Comparison of ENCODE assay signal across 7 mouse cellular contexts in genomic region chr11:22287513-22287900, GRCm38 (mm10). TPM values are rescaled to one million over a fixed set of nuclear protein-coding genes. Genes with fewer than 3 reads are reported as not detected.
A peak's percentile ranks its signal among the peaks of the same experiment; 100 is the strongest.
DNase-seq lines count a peak whose midpoint lies in the region; ATAC-seq and TF ChIP-seq lines count a peak whose summit lies in the region.

No protein-coding gene starts in this region.

- intact Hi-C loops in left cerebral cortex, postnatal 36 days (cut with DNase I): loop anchor here (2.0 to 10.0 kb wide), 4 partner anchors 60 to 687 kb away; partner anchors contain the start of genes Tmem17 and Zrsr1

- TF ChIP-seq CTCF in lung, postnatal 0 days (IDR thresholded peaks at IDR 0.05): no peak

- no peaks in the 10 kb centered on the region for H3K9me3 ChIP-seq in lung, postnatal 0 days (ENCODE audit: low read length)
- H3K9me3 ChIP-seq in liver, embryonic 11.5 days (ENCODE audit: control insufficient read depth, low read length): no peaks in the 10 kb centered on the region
- no peaks in the 10 kb centered on the region for H3K9me3 ChIP-seq in stomach, embryonic 16.5 days (replicated peaks; ENCODE audit: control insufficient read depth, low read length)

- peak; percentile 24 for ATAC-seq in lung, postnatal 0 days
- no peak for ATAC-seq in liver, embryonic 11.5 days (replicated peaks; ENCODE audit: low FRiP score)
- ATAC-seq in stomach, embryonic 16.5 days (ENCODE audit: insufficient read depth, low FRiP score): no peak

- H3K4me1 ChIP-seq in lung, postnatal 0 days (ENCODE audit: insufficient read depth, low read depth, low read length): peaks cover 4% of the 10 kb centered on the region; the same call in 1 of the 2 replicates
- no peaks in the 10 kb centered on the region for H3K4me1 ChIP-seq in liver, embryonic 11.5 days (replicated peaks; ENCODE audit: control insufficient read depth, insufficient read depth, low read length)
- peaks cover 13% of the 10 kb centered on the region for H3K4me1 ChIP-seq in stomach, embryonic 16.5 days (ENCODE audit: control insufficient read depth, insufficient read depth, low read length)

- peak overlapping the region; percentile 39; the same call in 1 of the 2 replicates for H3K9ac ChIP-seq in lung, postnatal 0 days (replicated peaks; ENCODE audit: low read depth)
- peak overlapping the region; percentile 62 for H3K9ac ChIP-seq in liver, embryonic 11.5 days (ENCODE audit: low read depth, low read length)
- peak overlapping the region; percentile 71 for H3K9ac ChIP-seq in stomach, embryonic 16.5 days (ENCODE audit: low read length)

- DNase-seq in lung, postnatal 0 days (ENCODE audit: low spot score): peak; percentile 76
- no peak for DNase-seq in lung, postnatal 36 days
- peak; percentile 40 for DNase-seq in fibroblast of lung, adult 2 months (ENCODE audit: low read depth)
- no peak for DNase-seq in liver, embryonic 11.5 days (ENCODE audit: low spot score)
- DNase-seq in left cerebral cortex, postnatal 36 days (ENCODE audit: low spot score in 2 of 2): no peak
- DNase-seq in ovary, postnatal 10 days (ENCODE audit: low spot score): no peak

- peak; percentile 81 for TF ChIP-seq EP300 in lung, postnatal 0 days (IDR thresholded peaks at IDR 0.05)

- H3K4me3 ChIP-seq in lung, postnatal 0 days (ENCODE audit: low read depth, low read length): peak overlapping the region; percentile 82
- H3K4me3 ChIP-seq in liver, embryonic 11.5 days (ENCODE audit: low read depth, low read length): peak overlapping the region; percentile 82
- H3K4me3 ChIP-seq in stomach, embryonic 16.5 days (replicated peaks; ENCODE audit: low read length): peak overlapping the region; percentile 89

- H3K27ac ChIP-seq in lung, postnatal 0 days (ENCODE audit: low read length): peak overlapping the region; percentile 87
- H3K27ac ChIP-seq in liver, embryonic 11.5 days (ENCODE audit: low read depth, low read length): peak overlapping the region; percentile 82
- H3K27ac ChIP-seq in stomach, embryonic 16.5 days (ENCODE audit: low read length): peak overlapping the region; percentile 82

- no peaks in the 10 kb centered on the region for H3K27me3 ChIP-seq in lung, postnatal 0 days (replicated peaks; ENCODE audit: insufficient read depth, low read length)
- H3K27me3 ChIP-seq in liver, embryonic 11.5 days (replicated peaks; ENCODE audit: control insufficient read depth, insufficient read depth, low read length): no peaks in the 10 kb centered on the region
- H3K27me3 ChIP-seq in stomach, embryonic 16.5 days (ENCODE audit: control insufficient read depth, insufficient read depth, low read length): no peaks in the 10 kb centered on the region

- no peaks in the 10 kb centered on the region for H3K36me3 ChIP-seq in lung, postnatal 0 days (ENCODE audit: insufficient read depth, low read length)
- H3K36me3 ChIP-seq in liver, embryonic 11.5 days (ENCODE audit: control insufficient read depth, insufficient read depth, low read length): no peaks in the 10 kb centered on the region; the same call in 1 of the 2 replicates
- H3K36me3 ChIP-seq in stomach, embryonic 16.5 days (ENCODE audit: control insufficient read depth, insufficient read depth, low read length): no peaks in the 10 kb centered on the region

- peak overlapping the region; percentile 83 for H3K4me2 ChIP-seq in lung, postnatal 0 days (replicated peaks; ENCODE audit: low read depth, low read length)
- peak overlapping the region; percentile 88 for H3K4me2 ChIP-seq in liver, embryonic 11.5 days
- H3K4me2 ChIP-seq in stomach, embryonic 16.5 days (ENCODE audit: low read depth, low read length): peak overlapping the region; percentile 55

- WGBS in lung, postnatal 0 days: 0% methylated on average over 6 of the region's 6 CpGs
- 2% methylated on average over 6 of the region's 6 CpGs for WGBS in liver, embryonic 11.5 days
- WGBS in stomach, embryonic 16.5 days: 3% methylated on average over 6 of the region's 6 CpGs

RNA-seq across cellular contexts. Expression of gene Ehbp1, which starts 54.6 kb away (rescaled TPM):
- 5.1 and 6.1 TPM in 2 replicates for polyA plus RNA-seq in lung, postnatal 0 days (2015; fragmentation: Nextera tagmentation; extraction: Ambion mirVana)
- 6.3 and 7.5 TPM in 2 replicates for polyA plus RNA-seq in liver, embryonic 11.5 days (2014; fragmentation: Nextera tagmentation; extraction: Ambion mirVana)
- polyA plus RNA-seq in stomach, embryonic 16.5 days (2015; fragmentation: Nextera tagmentation; extraction: Ambion mirVana): 10.7 and 12.7 TPM in 2 replicates
- total RNA-seq in left cerebral cortex, postnatal 36 days (2021): 10 to 100 TPM; 50.5 to 57.5 TPM

Comparison
In these comparisons a context has a peak if more than half of its experiments do, and no peak if none do; other contexts are left out.
1. DNase-seq: peak in lung, postnatal 0 days (single experiment) and fibroblast of lung, adult 2 months (single experiment); none in lung, postnatal 36 days (single experiment), liver, embryonic 11.5 days (single experiment), left cerebral cortex, postnatal 36 days (0 of 2) and ovary, postnatal 10 days (single experiment).
2. Peak in every context shown above with its lines, with median percentiles within 50 percentile points of each other: H3K27ac ChIP-seq, H3K4me2 ChIP-seq, H3K4me3 ChIP-seq and H3K9ac ChIP-seq.